11 mouse cellular contexts compared by ENCODE assay signal in genomic region chr8:106508456-106508855, GRCm38 (mm10). TPM values are rescaled to one million over a fixed set of nuclear protein-coding genes. Genes with fewer than 3 reads are reported as not detected.
A peak's percentile ranks its signal among the peaks of the same experiment; 100 is the strongest.
DNase-seq lines count a peak whose midpoint lies in the region; ATAC-seq lines count a peak whose summit lies in the region.
"Had no signal": no experiment of that assay in that cellular context is flagged by ENCODE, and none has a peak within 500 bp of the region (broad histone marks: within the 10 kb centered on the region; RNA-seq: fewer than 3 reads in every experiment).

No protein-coding gene starts in this region.

- 36% methylated on average over 3 of the region's 3 CpGs for WGBS in heart, embryonic 11.5 days (ENCODE audit: insufficient replicate concordance)
- 19% methylated on average over 3 of the region's 3 CpGs for WGBS in embryonic facial prominence, embryonic 10.5 days
- WGBS in hindbrain, embryonic 10.5 days: 26% methylated on average over 3 of the region's 3 CpGs
- WGBS in midbrain, embryonic 11.5 days: 36% methylated on average over 3 of the region's 3 CpGs

- peak overlapping the region; percentile 75 for H3K9ac ChIP-seq in heart, embryonic 11.5 days (ENCODE audit: low read depth, low read length)
- H3K9ac ChIP-seq in midbrain, embryonic 11.5 days (ENCODE audit: low read length): no peak overlapping the region

- H3K27me3 ChIP-seq in heart, embryonic 11.5 days (ENCODE audit: control insufficient read depth, insufficient read depth, low read length): 0 out of 2 replicates have a peak, but pooled peaks cover 3% of the 10 kb centered on the region
- H3K27me3 ChIP-seq in embryonic facial prominence, embryonic 10.5 days (replicated peaks; ENCODE audit: low read depth, poor library complexity, severe bottlenecking): peaks cover 84% of the 10 kb centered on the region
- peaks cover 84% of the 10 kb centered on the region for H3K27me3 ChIP-seq in hindbrain, embryonic 10.5 days (ENCODE audit: insufficient read depth, poor library complexity, severe bottlenecking)
- peaks cover 56% of the 10 kb centered on the region for H3K27me3 ChIP-seq in midbrain, embryonic 11.5 days (ENCODE audit: control insufficient read depth, insufficient read depth, low read length)

- H3K36me3 ChIP-seq in heart, embryonic 11.5 days (ENCODE audit: control insufficient read depth, insufficient read depth, low read length): no peaks in the 10 kb centered on the region
- no peaks in the 10 kb centered on the region for H3K36me3 ChIP-seq in embryonic facial prominence, embryonic 10.5 days (replicated peaks)
- H3K36me3 ChIP-seq in hindbrain, embryonic 10.5 days: no peaks in the 10 kb centered on the region
- H3K36me3 ChIP-seq in midbrain, embryonic 11.5 days (ENCODE audit: control insufficient read depth, insufficient read depth, low read length): no peaks in the 10 kb centered on the region

- H3K4me1 ChIP-seq in heart, embryonic 11.5 days (ENCODE audit: control insufficient read depth, insufficient read depth, low read length): peaks cover 18% of the 10 kb centered on the region
- peaks cover 54% of the 10 kb centered on the region for H3K4me1 ChIP-seq in embryonic facial prominence, embryonic 10.5 days
- H3K4me1 ChIP-seq in hindbrain, embryonic 10.5 days (replicated peaks): peaks cover 43% of the 10 kb centered on the region
- peaks cover 23% of the 10 kb centered on the region for H3K4me1 ChIP-seq in midbrain, embryonic 11.5 days (ENCODE audit: control insufficient read depth, insufficient read depth, low read length)

- H3K4me3 ChIP-seq in heart, embryonic 11.5 days (ENCODE audit: low read depth, low read length): no peak overlapping the region
- peak overlapping the region; percentile 57 for H3K4me3 ChIP-seq in embryonic facial prominence, embryonic 10.5 days
- H3K4me3 ChIP-seq in hindbrain, embryonic 10.5 days: peak overlapping the region; percentile 56
- H3K4me3 ChIP-seq in midbrain, embryonic 11.5 days (ENCODE audit: low read depth, low read length): no peak overlapping the region

- ATAC-seq in heart, embryonic 11.5 days (replicated peaks; ENCODE audit: insufficient number of reproducible peaks, low FRiP score, low TSS enrichment): no peak
- peak; percentile 19; the same call in 1 of the 2 replicates for ATAC-seq in midbrain, embryonic 11.5 days (ENCODE audit: low FRiP score)
- ATAC-seq in megakaryocyte-erythroid progenitor cell, adult 5-6 weeks (replicated peaks; ENCODE audit: low FRiP score, low TSS enrichment, poor library complexity, severe bottlenecking): no peak

- H3K4me2 ChIP-seq in heart, embryonic 11.5 days: peak overlapping the region; percentile 70
- peak overlapping the region; percentile 48; the same call in 1 of the 2 replicates for H3K4me2 ChIP-seq in midbrain, embryonic 11.5 days

- no peaks in the 10 kb centered on the region for H3K9me3 ChIP-seq in heart, embryonic 11.5 days (replicated peaks; ENCODE audit: control insufficient read depth, low read length)
- no peaks in the 10 kb centered on the region for H3K9me3 ChIP-seq in embryonic facial prominence, embryonic 10.5 days
- H3K9me3 ChIP-seq in hindbrain, embryonic 10.5 days: no peaks in the 10 kb centered on the region
- H3K9me3 ChIP-seq in midbrain, embryonic 11.5 days (ENCODE audit: control insufficient read depth, low read length): no peaks in the 10 kb centered on the region

- no peak overlapping the region for H3K27ac ChIP-seq in heart, embryonic 11.5 days (ENCODE audit: low read depth, low read length)
- H3K27ac ChIP-seq in embryonic facial prominence, embryonic 10.5 days (replicated peaks): peak overlapping the region; percentile 85
- H3K27ac ChIP-seq in hindbrain, embryonic 10.5 days: peak overlapping the region; percentile 78; the same call in 1 of the 2 replicates
- H3K27ac ChIP-seq in midbrain, embryonic 11.5 days (ENCODE audit: low read depth, low read length): no peak overlapping the region
- H3K27ac ChIP-seq: macrophage had no signal

- DNase-seq in heart, adult 18-20 months: no peak
- no peak for DNase-seq in embryonic facial prominence, embryonic 10.5 days (ENCODE audit: low spot score)
- no peak for DNase-seq in hindbrain, embryonic 10.5 days (ENCODE audit: low spot score)
- DNase-seq in midbrain, embryonic 11.5 days (ENCODE audit: low spot score, missing footprints): peak; percentile 89
- no peak for DNase-seq in left cerebral cortex, adult 11 months (ENCODE audit: low spot score)
- no peak for DNase-seq in thymus, postnatal 36 days

RNA-seq across cellular contexts. Expression of gene Cdh3, which starts 2.2 kb away (rescaled TPM):
- polyA plus RNA-seq in heart, embryonic 11.5 days (2014; fragmentation: Nextera tagmentation; extraction: Ambion mirVana): 17.8 and 22.5 TPM in 2 replicates
- total RNA-seq in heart, adult 18-20 months (2021): under 1 TPM; 0.35 to 0.93 TPM
- polyA plus RNA-seq in embryonic facial prominence, embryonic 10.5 days (2016; fragmentation: Nextera tagmentation; extraction: Ambion mirVana): 23.3 and 23.4 TPM in 2 replicates
- 8.2 and 11.3 TPM in 2 replicates for polyA plus RNA-seq in hindbrain, embryonic 10.5 days (2016; fragmentation: Nextera tagmentation; extraction: Ambion mirVana)
- 1.2 and 1.3 TPM in 2 replicates for polyA plus RNA-seq in midbrain, embryonic 11.5 days (2014; fragmentation: Nextera tagmentation; extraction: Ambion mirVana)
- not detected in 2 replicates for total RNA-seq in megakaryocyte-erythroid progenitor cell, adult 5-6 weeks (2014; fragmentation: Nextera tagmentation)
- not detected in 2 replicates for total RNA-seq in megakaryocyte-erythroid progenitor cell, adult 5-6 weeks (2017)
- polyA plus RNA-seq: macrophage had no signal

RNA-seq across cellular contexts. Expression of gene 6030452D12Rik, which starts 8.1 kb away (rescaled TPM):
- not detected in 2 replicates for polyA plus RNA-seq in heart, embryonic 11.5 days (2014; fragmentation: Nextera tagmentation; extraction: Ambion mirVana)
- not detected for total RNA-seq in heart, adult 18-20 months (2021)
- not detected in 2 replicates for polyA plus RNA-seq in embryonic facial prominence, embryonic 10.5 days (2016; fragmentation: Nextera tagmentation; extraction: Ambion mirVana)
- polyA plus RNA-seq in hindbrain, embryonic 10.5 days (2016; fragmentation: Nextera tagmentation; extraction: Ambion mirVana): not detected in 2 replicates
- polyA plus RNA-seq in midbrain, embryonic 11.5 days (2014; fragmentation: Nextera tagmentation; extraction: Ambion mirVana): not detected in 2 replicates
- total RNA-seq in megakaryocyte-erythroid progenitor cell, adult 5-6 weeks (2014; fragmentation: Nextera tagmentation): not detected in 2 replicates
- total RNA-seq in megakaryocyte-erythroid progenitor cell, adult 5-6 weeks (2017): not detected in 2 replicates
- total RNA-seq: layer of hippocampus, postnatal 10 days had no signal
- polyA plus RNA-seq: gonadal fat pad, adult 2 months; macrophage had no signal

Comparison
In these comparisons a context has a peak if more than half of its experiments do, and no peak if none do; other contexts are left out.
1. H3K27ac ChIP-seq: peak in embryonic facial prominence, embryonic 10.5 days (single experiment) and hindbrain, embryonic 10.5 days (single experiment); none in heart, embryonic 11.5 days (single experiment) and midbrain, embryonic 11.5 days (single experiment).
2. H3K4me3 ChIP-seq: peak in embryonic facial prominence, embryonic 10.5 days (single experiment) and hindbrain, embryonic 10.5 days (single experiment); none in heart, embryonic 11.5 days (single experiment) and midbrain, embryonic 11.5 days (single experiment).